Mouse (Mus musculus): ENCODE measurements around the gene Pik3c2g. TPM values are rescaled to one million over a fixed set of nuclear protein-coding genes. Genes with fewer than 3 reads are reported as not detected.
"Not testable (repeated sequence)": the region's sequence is repeated elsewhere in the genome, so short reads cannot be mapped to it uniquely, and the experiment has no call there.

Gene Pik3c2g
- total RNA-seq, 2 experiments from 2014 or later, result not detected

- no peak for DNase-seq
These were observed 341.7 kb downstream of the Pik3c2g start for GRCm38 (mm10) chr6:139928766-139929165.

- DNase-seq, result no peak
These were observed 347.8 kb downstream of the Pik3c2g start for GRCm38 (mm10) chr6:139934861-139935260.

- DNase-seq, result not testable (repeated sequence)
These were observed 350.6 kb downstream of the Pik3c2g start for GRCm38 (mm10) chr6:139937581-139937980.

GRCm38 (mm10) chr6:139947106-139947879 lies 360.3 kb downstream of the Pik3c2g start:
- DNase-seq, result no peak

GRCm38 (mm10) chr6:139953596-139953995 lies 366.6 kb downstream of the Pik3c2g start:
- DNase-seq, result no peak

GRCm38 (mm10) chr6:139957531-139958241 lies 370.7 kb downstream of the Pik3c2g start:
- DNase-seq, result no peak

GRCm38 (mm10) chr6:139963775-139964174 lies 376.8 kb downstream of the Pik3c2g start:
- DNase-seq, result peak; percentile 63

GRCm38 (mm10) chr6:139964895-139965294 lies 377.9 kb downstream of the Pik3c2g start:
- no peak for DNase-seq

GRCm38 (mm10) chr6:139966684-139967083 lies 379.7 kb downstream of the Pik3c2g start:
- no peak for DNase-seq

GRCm38 (mm10) chr6:139971608-139972298 lies 384.7 kb downstream of the Pik3c2g start:
- no peak for DNase-seq

- DNase-seq, result no peak
These were observed 387.6 kb downstream of the Pik3c2g start for GRCm38 (mm10) chr6:139974668-139975067.

GRCm38 (mm10) chr6:139978114-139978513 lies 391.1 kb downstream of the Pik3c2g start:
- DNase-seq, result no peak

- DNase-seq, result no peak
These were observed 394.0 kb downstream of the Pik3c2g start for GRCm38 (mm10) chr6:139981061-139981460.

- no peak for DNase-seq
These were observed 397.0 kb downstream of the Pik3c2g start for GRCm38 (mm10) chr6:139984069-139984468.

- DNase-seq, result no peak
These were observed 399.5 kb downstream of the Pik3c2g start for GRCm38 (mm10) chr6:139986564-139986963.

- no peak for DNase-seq
These were observed 402.1 kb downstream of the Pik3c2g start for GRCm38 (mm10) chr6:139989075-139989474.

- no peak for DNase-seq
These were observed 402.6 kb downstream of the Pik3c2g start for GRCm38 (mm10) chr6:139989597-139989996.

- no peak for DNase-seq
These were observed 418.2 kb downstream of the Pik3c2g start for GRCm38 (mm10) chr6:140005181-140005580.
